Mouse (Mus musculus) bone marrow macrophage, adult 2 months (primary cell): Measurements from ENCODE around the gene Akap6. TPM values are rescaled to one million over a fixed set of nuclear protein-coding genes. Genes with fewer than 3 reads are reported as not detected.

Experiments used
- H3K27ac ChIP-seq: 2 replicates; pipeline ENCODE4 v1.5.1; 2012; ENCODE audit warnings: low read depth, low read length; ENCODE audit not compliant: insufficient read depth
- H3K4me1 ChIP-seq: 2 replicates; pipeline ENCODE4 v1.6.1; 2012; ENCODE audit warnings: low read length; ENCODE audit not compliant: control insufficient read depth, insufficient read depth
- H3K4me3 ChIP-seq: 2 replicates; pipeline ENCODE4 v1.5.1; 2012; ENCODE audit warnings: mild to moderate bottlenecking, low read length, moderate library complexity; ENCODE audit not compliant: insufficient read depth
- CTCF ChIP-seq: IDR thresholded peaks from 2 replicates; pipeline ENCODE4 v1.5.1; 2012; ENCODE audit warnings: low read depth, mild to moderate bottlenecking, low read length, moderate library complexity
- POLR2A ChIP-seq: IDR thresholded peaks from 2 replicates; pipeline ENCODE4 v1.6.1; 2012; ENCODE audit warnings: mild to moderate bottlenecking, low read depth, low read length, borderline replicate concordance
- polyA plus RNA-seq: library from polyadenylated mRNA; stranded (reverse); fragments of >200 nt; gene quantifications from 2 replicates; pipeline ENCODE4 v1.2.4, GENCODE M21; 2012; ENCODE audit not compliant: missing spikeins, insufficient read depth, insufficient read length

Akap6 gene
- polyA plus RNA-seq, 1 experiment, result 0.05 TPM

DNA sequence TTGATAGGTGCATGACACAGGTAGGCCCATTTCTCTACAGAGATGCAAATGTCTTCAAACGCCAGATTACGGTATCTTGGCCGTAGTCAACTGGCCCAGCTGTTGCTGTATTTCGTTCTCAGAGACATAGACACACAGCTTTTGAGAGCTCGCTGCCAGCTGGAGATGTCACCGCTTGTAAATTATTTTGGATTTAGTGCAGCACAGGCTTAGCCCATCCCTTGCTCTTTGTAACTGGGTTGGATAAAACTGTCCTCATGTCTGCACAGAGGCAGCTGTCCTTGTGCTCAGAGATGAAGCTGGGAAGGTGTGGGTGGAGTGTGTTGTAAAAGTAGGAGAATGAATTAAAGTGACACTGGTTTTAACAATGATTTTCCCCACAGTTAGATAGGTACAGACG lies 193.3 kb downstream of the Akap6 start:
- TF ChIP-seq POLR2A (no peak), CTCF (no peak)
- Histone ChIP-seq H3K4me1 (peaks cover 15% of the 10 kb centered on the region), H3K27ac (no peak overlapping the region), H3K4me3 (no peak overlapping the region)

DNA sequence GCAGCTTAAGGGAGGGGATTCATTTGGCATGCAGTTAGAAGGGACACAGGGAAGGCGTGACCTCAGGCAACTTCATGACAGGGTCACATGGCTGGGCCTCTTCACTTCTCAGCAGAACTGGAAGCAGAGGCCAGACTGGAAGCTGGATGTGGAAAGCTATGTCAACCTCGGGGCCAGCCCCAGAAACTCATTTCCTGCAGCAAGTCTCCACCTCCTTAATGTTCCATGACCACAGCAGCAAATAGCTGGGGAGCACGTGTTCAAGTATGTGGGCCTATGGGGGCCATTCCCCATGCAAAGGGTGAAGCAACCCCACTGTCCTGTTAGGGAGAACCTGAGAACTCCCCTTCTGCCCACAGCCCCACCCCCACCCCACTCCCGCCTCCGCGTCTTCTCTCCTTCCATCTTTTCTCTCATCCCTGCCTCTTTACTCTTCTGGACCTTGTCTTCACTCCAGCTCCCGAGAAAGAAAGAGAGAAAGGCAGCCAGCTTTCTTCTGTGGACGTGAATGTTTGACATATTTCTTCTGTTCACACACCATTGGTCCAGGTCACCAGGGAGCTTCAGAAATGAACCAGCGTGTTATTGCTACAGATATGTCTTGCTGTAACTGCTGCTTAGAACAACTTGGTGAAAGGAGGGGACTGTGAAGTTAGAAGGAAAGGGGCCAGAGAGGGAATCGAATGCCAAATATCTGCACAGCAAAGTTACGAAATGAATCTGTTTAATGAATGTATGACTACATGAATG lies 194.6 kb downstream of the Akap6 start:
- no peak for TF ChIP-seq CTCF
- no peak for TF ChIP-seq POLR2A

DNA sequence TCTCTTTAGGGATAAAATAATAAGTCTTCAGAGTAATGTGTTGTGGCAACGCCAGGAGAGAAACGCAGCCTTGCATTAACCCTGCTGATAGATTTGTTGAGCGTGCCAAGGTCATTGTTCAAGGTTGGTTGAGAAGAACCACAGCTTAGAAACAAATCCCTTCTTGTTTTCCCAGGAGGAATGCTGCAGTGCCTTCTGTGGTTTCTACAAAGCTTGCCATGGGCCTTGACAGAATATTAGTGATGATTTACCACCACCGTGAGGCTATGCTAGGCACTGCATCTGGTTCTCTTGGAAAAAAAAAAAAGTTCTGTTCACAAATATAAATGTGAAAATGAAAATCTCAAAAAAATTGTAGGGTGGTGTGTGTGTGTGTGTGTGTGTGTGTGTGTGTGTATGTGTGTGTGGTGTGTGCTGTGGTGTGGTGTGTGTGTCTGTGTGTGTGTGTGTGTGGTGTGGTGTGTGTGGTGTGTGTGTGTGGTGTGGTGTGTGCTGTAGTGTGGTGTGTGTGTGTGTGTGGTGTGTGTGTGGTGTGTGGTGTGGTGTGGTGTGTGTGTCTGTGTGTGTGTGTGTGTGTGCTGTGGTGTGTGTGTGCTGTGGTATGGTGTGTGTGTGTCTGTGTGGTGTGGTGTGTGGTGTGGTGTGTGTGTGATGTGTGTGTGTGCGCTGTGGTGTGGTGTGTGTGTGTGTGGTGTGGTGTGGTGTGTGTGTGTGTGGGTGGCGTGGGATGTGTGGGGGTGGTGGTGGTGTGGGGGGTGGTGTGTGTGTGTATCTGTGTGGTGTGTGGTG lies 196.7 kb downstream of the Akap6 start:
- Histone ChIP-seq H3K27ac (no peak overlapping the region), H3K4me1 (peaks cover 15% of the 10 kb centered on the region), H3K4me3 (no peak overlapping the region)
- TF ChIP-seq CTCF (no peak), POLR2A (no peak)

More for the DNA sequence above, 194.6 kb downstream of the Akap6 start:
- peaks cover 15% of the 10 kb centered on the region for H3K4me1 ChIP-seq
- no peak overlapping the region for H3K4me3 ChIP-seq
- no peak overlapping the region for H3K27ac ChIP-seq

DNA sequence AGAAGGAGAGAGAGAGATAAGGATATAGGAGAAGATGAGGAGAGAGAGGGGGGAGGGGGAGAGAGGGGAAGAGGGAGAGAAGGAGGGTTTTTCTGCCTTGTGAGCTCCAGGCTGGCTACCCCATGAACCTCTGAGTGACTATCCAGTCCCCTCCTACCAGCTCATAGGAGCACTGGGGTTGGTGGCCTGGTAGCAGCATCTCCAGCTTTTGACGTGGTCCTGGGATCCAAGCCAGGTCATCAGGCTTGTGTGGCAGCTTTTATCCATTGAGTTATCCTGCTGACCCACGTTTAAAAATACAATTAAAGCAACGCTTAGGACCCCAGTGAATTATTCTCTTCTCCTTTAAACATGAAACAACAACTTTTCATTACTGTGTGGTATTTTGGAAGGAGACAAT lies 197.6 kb downstream of the Akap6 start:
- H3K27ac ChIP-seq, result no peak overlapping the region
- no peak overlapping the region for H3K4me3 ChIP-seq
- peaks cover 12% of the 10 kb centered on the region for H3K4me1 ChIP-seq
- TF ChIP-seq CTCF, result no peak
- TF ChIP-seq POLR2A, result no peak

DNA sequence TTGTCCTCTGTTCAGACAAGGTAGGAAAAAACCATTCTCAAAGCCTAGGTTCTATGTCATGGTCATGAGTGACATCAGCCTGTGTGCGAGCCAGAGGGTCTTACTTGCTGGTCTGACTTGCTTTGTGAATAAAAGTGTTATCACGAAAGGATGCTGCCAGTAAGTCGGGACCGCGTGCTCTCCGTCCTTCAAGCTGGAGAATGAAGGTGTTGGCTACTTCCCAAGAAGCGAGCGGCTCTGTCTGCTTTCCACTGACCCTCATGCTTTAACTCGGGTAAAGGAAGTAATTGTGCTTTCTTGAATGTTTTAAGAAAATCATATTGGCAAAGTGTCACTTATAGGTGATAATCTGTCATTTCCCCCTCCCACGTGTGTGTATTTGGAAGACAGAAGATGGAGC lies 198.9 kb downstream of the Akap6 start:
- Histone ChIP-seq H3K4me3 (no peak overlapping the region), H3K27ac (no peak overlapping the region), H3K4me1 (peaks cover 9% of the 10 kb centered on the region)
- TF ChIP-seq POLR2A, result no peak
- no peak for TF ChIP-seq CTCF

DNA sequence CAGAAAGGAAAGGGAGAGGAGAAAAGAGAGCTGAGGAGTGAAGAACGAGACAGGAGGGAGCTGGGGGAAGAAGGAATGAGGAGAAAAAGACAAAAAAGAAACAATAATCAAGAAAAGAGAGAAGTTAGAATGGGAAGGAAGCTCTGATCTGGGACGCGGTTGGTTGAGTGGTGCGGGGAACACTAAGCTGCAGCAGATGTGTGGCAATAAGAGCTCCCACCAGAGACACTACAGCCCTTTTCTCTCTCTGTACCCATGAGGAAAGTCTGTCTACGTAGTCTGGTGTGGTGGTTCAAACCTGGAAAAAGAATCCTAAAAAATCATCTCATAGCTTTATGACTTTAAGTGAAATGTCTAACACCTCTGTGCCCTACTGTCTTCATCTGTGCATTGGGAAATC lies 204.9 kb downstream of the Akap6 start:
- no peak overlapping the region for H3K4me3 ChIP-seq
- no peak for TF ChIP-seq CTCF
- TF ChIP-seq POLR2A, result no peak
- peaks cover 13% of the 10 kb centered on the region for H3K4me1 ChIP-seq
- H3K27ac ChIP-seq, result no peak overlapping the region

DNA sequence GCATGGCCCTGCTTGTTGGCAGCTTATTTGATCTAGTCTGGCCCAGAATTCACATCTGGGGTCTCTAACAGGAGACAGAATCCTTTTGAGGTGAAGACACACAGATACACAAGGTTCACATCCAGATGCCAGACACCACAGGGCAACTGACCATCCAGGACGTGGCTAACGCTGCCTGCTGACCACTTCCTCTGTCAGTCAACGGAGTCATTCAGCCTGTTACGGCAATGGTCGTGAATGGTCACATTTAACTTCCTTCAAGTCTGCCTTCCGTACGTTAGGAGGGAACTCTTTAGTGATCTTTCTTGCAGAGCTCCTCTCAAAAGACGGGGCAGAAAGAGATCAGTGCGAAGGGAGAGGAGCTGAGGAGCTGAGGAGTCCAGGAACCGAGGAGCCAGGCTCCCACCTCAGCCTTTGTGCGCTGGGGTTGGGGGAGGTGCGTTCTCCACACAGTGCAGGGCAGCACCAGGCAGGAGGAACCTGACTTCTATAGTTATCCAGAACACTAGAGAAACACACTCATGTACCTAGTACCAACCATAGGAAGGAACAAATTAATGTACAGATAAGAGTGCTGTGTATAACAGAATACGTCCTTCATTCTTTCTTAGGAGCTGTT lies 209.4 kb downstream of the Akap6 start:
- Histone ChIP-seq H3K4me3 (peak overlapping the region; percentile 46), H3K27ac (0 out of 2 replicates have a peak overlapping the region, but pooled peaks have one; percentile 17), H3K4me1 (peaks cover 13% of the 10 kb centered on the region)
- TF ChIP-seq POLR2A, result no peak
- no peak for TF ChIP-seq CTCF

DNA sequence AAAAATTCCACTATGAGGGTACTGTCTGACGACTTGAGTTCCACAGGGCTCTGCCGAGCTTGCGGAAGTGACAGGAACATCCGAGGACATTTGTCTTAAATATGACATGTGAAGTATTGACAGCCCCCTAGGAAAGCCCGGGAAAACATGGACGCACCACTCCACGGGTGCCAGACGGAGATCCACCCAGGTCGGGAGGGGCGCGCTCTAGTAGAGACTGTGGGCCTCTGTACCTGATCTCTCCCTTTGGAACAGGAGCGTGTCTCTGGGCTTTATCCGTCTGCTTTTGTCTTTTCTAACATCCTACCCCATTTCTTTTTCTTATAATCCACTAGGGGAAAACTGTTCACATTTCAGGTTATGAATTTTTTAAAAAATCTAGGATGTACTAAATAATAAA lies 211.2 kb downstream of the Akap6 start:
- H3K4me3 ChIP-seq, result no peak overlapping the region
- no peak overlapping the region for H3K27ac ChIP-seq
- TF ChIP-seq POLR2A (no peak), CTCF (no peak)
- H3K4me1 ChIP-seq, result peaks cover 7% of the 10 kb centered on the region; the same call in 1 of the 2 replicates

DNA sequence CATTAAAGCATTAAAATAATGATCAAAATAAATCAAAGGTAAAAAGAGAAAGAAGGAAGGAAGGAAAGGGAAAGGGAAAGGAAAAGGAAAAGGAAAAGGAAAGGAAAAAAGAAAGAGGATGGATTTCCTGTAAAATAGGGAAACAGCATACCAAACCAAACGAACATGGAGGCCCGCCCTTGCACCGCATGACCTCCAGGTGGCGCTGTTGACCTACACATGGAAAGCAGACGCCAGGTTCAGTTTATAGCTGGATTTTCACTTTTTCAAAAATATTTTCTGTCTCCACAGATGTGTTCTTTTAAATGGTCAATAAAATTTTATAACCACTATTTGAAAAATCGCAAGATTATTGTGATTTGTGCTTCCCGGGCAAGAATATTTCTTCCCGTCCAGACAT lies 211.6 kb downstream of the Akap6 start:
- TF ChIP-seq POLR2A (no peak), CTCF (peak; percentile 90)
- H3K4me3 ChIP-seq, result no peak overlapping the region

DNA sequence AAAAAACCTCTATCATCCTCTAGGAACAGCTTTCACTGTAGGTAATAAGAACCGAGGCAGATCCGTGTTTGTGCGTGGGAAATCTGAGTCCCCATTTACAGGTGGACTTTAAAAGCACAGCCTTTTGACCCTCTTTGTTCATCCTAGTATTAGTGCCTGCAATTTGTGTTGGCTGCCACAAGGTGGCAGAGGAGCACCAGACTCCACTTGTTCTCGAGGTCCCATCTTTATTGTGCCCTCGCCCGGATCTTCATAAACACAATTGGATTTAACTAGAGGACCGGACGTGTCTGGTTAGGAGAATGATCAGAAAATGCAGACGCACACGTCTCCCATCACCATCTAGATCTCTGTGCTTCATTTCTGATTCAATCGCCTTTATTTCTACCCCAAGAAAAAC lies 219.8 kb downstream of the Akap6 start:
- peaks cover 2% of the 10 kb centered on the region for H3K4me1 ChIP-seq
- no peak overlapping the region for H3K4me3 ChIP-seq
- TF ChIP-seq POLR2A, result no peak
- TF ChIP-seq CTCF, result 0 out of 2 replicates have a peak, but pooled peaks have one; percentile 35
- no peak overlapping the region for H3K27ac ChIP-seq

More for the DNA sequence above, 211.6 kb downstream of the Akap6 start:
- Histone ChIP-seq H3K27ac (no peak overlapping the region), H3K4me1 (peaks cover 7% of the 10 kb centered on the region; the same call in 1 of the 2 replicates)
